Mouse (Mus musculus) heart, adult 2 months (tissue): ENCODE measurements around the gene Tmem267.

Experiments
- CTCF ChIP-seq: fragments of 200-600 bp; IDR thresholded peaks from 2 replicates; pipeline ENCODE4 v1.8.1; 2022; ENCODE audit warnings: antibody characterized with exemption, mild to moderate bottlenecking, moderate library complexity
- POLR2A ChIP-seq: fragments of 200-500 bp; IDR thresholded peaks from 2 replicates; pipeline ENCODE4 v1.6.1; 2011; ENCODE audit warnings: mild to moderate bottlenecking, low read depth, low read length, control low read depth; ENCODE audit not compliant: insufficient read depth

DNA sequence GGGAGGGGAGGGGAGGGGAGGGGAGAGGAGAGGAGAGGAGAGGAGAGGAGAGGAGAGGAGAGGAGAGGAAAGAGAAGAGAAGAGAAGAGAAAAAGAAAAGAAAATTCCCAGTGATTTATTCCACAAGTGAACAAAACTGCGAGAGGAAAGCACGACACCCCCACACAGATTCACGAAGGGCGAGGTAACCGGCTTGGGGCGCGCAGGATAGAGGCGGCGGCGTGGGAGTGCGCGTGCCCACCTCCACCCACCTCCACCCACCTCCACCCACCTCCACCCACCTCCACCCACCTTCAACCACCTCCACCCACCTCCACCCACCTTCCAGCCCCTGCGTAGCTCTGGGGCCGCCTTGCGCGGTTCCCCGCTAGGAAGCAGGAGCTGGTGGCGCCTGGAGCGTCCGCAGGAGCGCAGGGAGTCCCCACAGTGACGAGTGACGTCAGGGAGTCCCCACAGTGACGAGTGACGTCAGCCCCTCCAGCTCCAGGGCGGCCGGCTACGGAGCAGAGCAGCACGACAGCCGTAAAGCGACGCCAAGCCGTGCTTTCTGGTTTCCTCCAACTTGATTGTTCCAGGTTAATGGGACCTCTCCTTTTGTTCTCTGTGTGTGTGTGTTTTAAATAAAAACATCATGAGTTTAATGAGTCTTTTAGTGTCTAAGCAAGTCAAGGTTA lies 143.8 kb downstream of the Tmem267 start:
- peak; percentile 24; the same call in 1 of the 2 replicates for TF ChIP-seq POLR2A
- no peak for TF ChIP-seq CTCF
